Mouse (Mus musculus): ENCODE measurements around the gene Rbm19. TPM values are rescaled to one million over a fixed set of nuclear protein-coding genes. Genes with fewer than 3 reads are reported as not detected.

The Rbm19 gene
- polyA plus RNA-seq, 1 experiment from 2014 or later = 10.8 TPM

DNA sequence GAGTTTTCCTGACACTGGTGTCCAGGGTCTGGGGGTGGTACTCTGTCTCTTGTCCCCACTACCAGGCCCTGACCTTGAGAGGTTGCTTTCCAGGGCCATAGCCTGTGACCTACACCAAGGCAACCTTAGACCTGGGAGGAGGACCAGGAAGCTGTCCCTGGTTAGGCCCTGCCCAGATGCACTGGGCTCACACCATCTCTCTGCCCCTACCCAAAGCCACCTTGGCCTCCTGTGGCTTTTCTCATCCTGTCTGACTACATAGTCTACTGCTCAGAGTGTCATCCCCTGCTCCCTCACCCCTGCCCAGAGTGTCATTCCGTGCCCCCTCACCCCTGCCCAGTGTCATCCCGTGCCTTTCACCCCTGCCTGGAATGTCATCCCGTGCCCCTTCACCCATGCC, 19.6 kb downstream of the Rbm19 start:
- WGBS = 59% methylated on average over 3 of the region's 3 CpGs
- DNase-seq (ENCODE audit: low spot score) (no peak), ATAC-seq (ENCODE audit: low FRiP score, low TSS enrichment) (no peak)
- no peaks in the 10 kb centered on the region for H3K27me3 ChIP-seq (ENCODE audit: control insufficient read depth, insufficient read depth, low read length)
- H3K4me2 ChIP-seq (replicated peaks; ENCODE audit: low read depth) = no peak overlapping the region
- H3K4me1 ChIP-seq (replicated peaks; ENCODE audit: control insufficient read depth, insufficient read depth) = no peaks in the 10 kb centered on the region
- no peak overlapping the region for H3K27ac ChIP-seq (replicated peaks)
- H3K36me3 ChIP-seq (ENCODE audit: control insufficient read depth, insufficient read depth, low read length) = peaks cover 4% of the 10 kb centered on the region; the same call in 1 of the 2 replicates
- no peak overlapping the region for H3K4me3 ChIP-seq (ENCODE audit: low read depth, low read length)
- TF ChIP-seq EP300 (optimal IDR thresholded peaks at IDR 0.05) = no peak
- no peak for TF ChIP-seq CTCF (IDR thresholded peaks at IDR 0.05; ENCODE audit: low read depth)
- H3K9me3 ChIP-seq (ENCODE audit: control insufficient read depth, low read length) = no peaks in the 10 kb centered on the region
- H3K9ac ChIP-seq (ENCODE audit: low read length) = no peak overlapping the region

DNA sequence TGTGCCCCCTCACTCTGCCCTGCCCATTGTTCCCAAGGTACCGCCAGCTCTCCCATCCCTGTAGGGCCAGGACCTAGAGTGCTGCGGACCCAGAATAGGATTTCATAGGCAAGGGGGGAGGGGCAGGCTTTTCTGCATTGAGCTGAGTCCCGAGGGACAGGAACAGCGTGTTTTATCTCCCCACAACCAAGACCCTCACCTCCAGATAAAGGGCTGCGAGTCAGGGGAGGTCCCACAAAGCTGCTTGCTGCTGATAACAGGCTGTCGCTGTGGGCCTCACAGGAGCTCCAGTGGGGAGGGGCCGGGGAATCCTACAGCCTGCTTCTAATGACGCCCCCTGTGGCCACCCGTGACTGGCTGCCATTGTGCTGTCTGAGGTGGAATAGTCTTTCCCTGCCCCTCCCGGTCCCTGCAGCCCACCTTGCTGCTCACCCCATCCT, 20.0 kb downstream of the Rbm19 start:
- no peaks in the 10 kb centered on the region for H3K4me1 ChIP-seq (replicated peaks; ENCODE audit: control insufficient read depth, insufficient read depth)
- 48% methylated on average over 9 of the region's 10 CpGs for whole genome bisulfite sequencing
- H3K36me3 ChIP-seq (ENCODE audit: control insufficient read depth, insufficient read depth, low read length) = peaks cover 2% of the 10 kb centered on the region
- no peaks in the 10 kb centered on the region for H3K9me3 ChIP-seq (ENCODE audit: control insufficient read depth, low read length)
- no peak overlapping the region for H3K4me3 ChIP-seq (ENCODE audit: low read depth, low read length)
- no peak overlapping the region for H3K4me2 ChIP-seq (replicated peaks; ENCODE audit: low read depth)
- no peak for ATAC-seq (ENCODE audit: low FRiP score, low TSS enrichment)
- H3K27ac ChIP-seq (replicated peaks) = no peak overlapping the region
- DNase-seq (ENCODE audit: low spot score) = no peak
- no peak for TF ChIP-seq CTCF (IDR thresholded peaks at IDR 0.05; ENCODE audit: low read depth)
- no peak for TF ChIP-seq EP300 (optimal IDR thresholded peaks at IDR 0.05)
- H3K9ac ChIP-seq (ENCODE audit: low read length) = no peak overlapping the region
- no peaks in the 10 kb centered on the region for H3K27me3 ChIP-seq (ENCODE audit: control insufficient read depth, insufficient read depth, low read length)

DNA sequence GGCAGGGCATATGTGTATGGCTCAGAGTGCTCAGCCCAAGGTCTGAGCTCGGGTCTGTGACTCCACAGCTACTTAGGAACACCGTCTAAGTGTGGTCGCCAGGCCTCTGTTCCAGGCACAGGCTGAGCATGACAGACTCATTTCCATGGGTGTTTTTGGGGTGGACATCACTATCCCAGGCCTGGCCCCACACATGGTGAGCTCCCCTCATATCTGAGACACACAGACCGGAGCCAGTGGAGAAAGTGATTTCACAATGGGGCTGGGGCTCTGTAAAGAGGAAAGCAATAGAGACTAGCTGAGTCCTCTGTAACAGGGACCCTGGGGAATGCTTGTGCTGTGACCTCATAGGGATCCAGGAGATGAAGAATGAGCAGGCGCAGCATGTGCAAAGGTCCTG, 20.8 kb downstream of the Rbm19 start:
- DNase-seq (ENCODE audit: low spot score) = no peak
- peaks cover 5% of the 10 kb centered on the region for H3K36me3 ChIP-seq (ENCODE audit: control insufficient read depth, insufficient read depth, low read length)
- no peak for ATAC-seq (ENCODE audit: low FRiP score, low TSS enrichment)
- no peak overlapping the region for H3K4me3 ChIP-seq (ENCODE audit: low read depth, low read length)
- H3K9me3 ChIP-seq (ENCODE audit: control insufficient read depth, low read length) = no peaks in the 10 kb centered on the region
- TF ChIP-seq CTCF (IDR thresholded peaks at IDR 0.05; ENCODE audit: low read depth) (no peak), EP300 (optimal IDR thresholded peaks at IDR 0.05) (no peak)
- H3K9ac ChIP-seq (ENCODE audit: low read length) = no peak overlapping the region
- no peak overlapping the region for H3K4me2 ChIP-seq (replicated peaks; ENCODE audit: low read depth)
- H3K27me3 ChIP-seq (ENCODE audit: control insufficient read depth, insufficient read depth, low read length) = no peaks in the 10 kb centered on the region
- no peak overlapping the region for H3K27ac ChIP-seq (replicated peaks)
- H3K4me1 ChIP-seq (replicated peaks; ENCODE audit: control insufficient read depth, insufficient read depth) = no peaks in the 10 kb centered on the region
- WGBS = 97% methylated on average over 5 of the region's 5 CpGs

DNA sequence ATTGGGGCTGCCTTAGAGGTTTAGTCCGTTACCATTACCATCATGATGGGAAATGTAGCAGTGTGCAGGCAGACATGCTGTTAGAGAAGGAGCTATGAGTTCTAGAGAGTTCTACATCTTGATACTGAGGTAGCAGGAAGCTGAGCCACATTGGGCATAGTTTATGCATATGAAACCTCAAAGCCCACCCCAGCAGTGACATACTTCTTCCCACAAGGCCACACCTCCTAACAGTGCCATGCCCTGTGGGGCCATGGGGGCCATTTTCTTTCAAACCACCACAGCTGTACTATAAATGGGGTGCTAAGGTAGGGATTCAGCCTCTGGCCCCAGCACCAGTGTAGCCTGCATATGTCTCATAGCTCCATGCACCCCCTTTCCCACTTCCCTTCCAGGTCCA, 21.6 kb downstream of the Rbm19 start:
- TF ChIP-seq EP300 (optimal IDR thresholded peaks at IDR 0.05) (no peak), CTCF (IDR thresholded peaks at IDR 0.05; ENCODE audit: low read depth) (no peak)
- Histone ChIP-seq H3K4me2 (replicated peaks; ENCODE audit: low read depth) (no peak overlapping the region), H3K4me3 (ENCODE audit: low read depth, low read length) (no peak overlapping the region), H3K27me3 (ENCODE audit: control insufficient read depth, insufficient read depth, low read length) (no peaks in the 10 kb centered on the region), H3K9me3 (ENCODE audit: control insufficient read depth, low read length) (no peaks in the 10 kb centered on the region), H3K4me1 (replicated peaks; ENCODE audit: control insufficient read depth, insufficient read depth) (no peaks in the 10 kb centered on the region), H3K36me3 (ENCODE audit: control insufficient read depth, insufficient read depth, low read length) (peaks cover 6% of the 10 kb centered on the region), H3K27ac (replicated peaks) (no peak overlapping the region), H3K9ac (ENCODE audit: low read length) (no peak overlapping the region)
- ATAC-seq (ENCODE audit: low FRiP score, low TSS enrichment) (no peak), DNase-seq (ENCODE audit: low spot score) (no peak)
- WGBS = 94% methylated on average over 1 of the region's 1 CpGs

DNA sequence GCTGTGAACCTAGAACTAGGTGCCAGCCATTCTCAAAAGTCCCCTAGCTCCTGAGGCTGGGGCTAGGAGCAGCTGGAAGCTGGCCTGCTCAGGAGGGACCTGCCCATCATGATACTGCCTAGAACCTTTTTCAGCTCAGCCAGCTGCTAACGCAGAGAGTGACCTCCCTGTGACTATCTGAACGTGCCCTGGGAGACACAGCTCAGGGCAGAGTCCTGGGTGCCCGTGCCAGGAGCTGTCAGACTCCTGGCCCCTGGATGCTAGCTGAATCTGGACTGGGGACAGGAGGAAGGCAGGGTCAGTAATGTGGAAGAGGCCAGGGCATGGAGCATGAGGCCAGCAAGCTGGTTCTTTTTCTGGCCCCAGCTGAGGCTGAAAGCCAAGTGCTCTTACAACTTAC, 22.1 kb downstream of the Rbm19 start:
- Histone ChIP-seq H3K36me3 (ENCODE audit: control insufficient read depth, insufficient read depth, low read length) (peaks cover 6% of the 10 kb centered on the region), H3K4me3 (ENCODE audit: low read depth, low read length) (no peak overlapping the region), H3K9ac (ENCODE audit: low read length) (no peak overlapping the region), H3K27ac (replicated peaks) (no peak overlapping the region), H3K4me2 (replicated peaks; ENCODE audit: low read depth) (no peak overlapping the region), H3K27me3 (ENCODE audit: control insufficient read depth, insufficient read depth, low read length) (no peaks in the 10 kb centered on the region), H3K4me1 (replicated peaks; ENCODE audit: control insufficient read depth, insufficient read depth) (no peaks in the 10 kb centered on the region), H3K9me3 (ENCODE audit: control insufficient read depth, low read length) (no peaks in the 10 kb centered on the region)
- ATAC-seq (ENCODE audit: low FRiP score, low TSS enrichment) = no peak
- no peak for DNase-seq (ENCODE audit: low spot score)
- 92% methylated on average over 3 of the region's 3 CpGs for WGBS
- TF ChIP-seq CTCF (IDR thresholded peaks at IDR 0.05; ENCODE audit: low read depth) (no peak), EP300 (optimal IDR thresholded peaks at IDR 0.05) (no peak)

DNA sequence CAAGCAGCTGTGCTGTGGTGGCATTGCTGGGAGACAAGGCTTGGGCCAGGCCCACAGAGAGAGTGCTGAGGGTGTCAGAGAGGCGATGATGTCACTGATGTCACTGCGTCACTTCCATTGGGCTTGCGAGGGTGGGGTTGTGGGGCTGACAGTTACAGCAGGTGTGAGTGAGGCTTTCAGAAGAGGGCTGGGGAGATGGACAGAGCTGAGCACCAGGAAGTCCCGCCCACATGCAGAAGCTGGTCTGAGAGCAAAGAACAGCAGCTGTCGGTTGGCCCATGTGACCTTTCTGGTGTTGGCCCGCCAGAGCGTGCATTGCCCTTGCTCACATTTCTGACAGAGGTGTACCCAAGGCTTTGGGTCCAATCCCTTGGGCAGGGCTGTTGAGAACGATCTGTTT, 23.0 kb downstream of the Rbm19 start:
- H3K27me3 ChIP-seq (ENCODE audit: control insufficient read depth, insufficient read depth, low read length) = no peaks in the 10 kb centered on the region
- H3K9ac ChIP-seq (ENCODE audit: low read length) = no peak overlapping the region
- TF ChIP-seq CTCF (IDR thresholded peaks at IDR 0.05; ENCODE audit: low read depth) (no peak), EP300 (optimal IDR thresholded peaks at IDR 0.05) (no peak)
- H3K4me2 ChIP-seq (replicated peaks; ENCODE audit: low read depth) = no peak overlapping the region
- no peak overlapping the region for H3K4me3 ChIP-seq (ENCODE audit: low read depth, low read length)
- H3K27ac ChIP-seq (replicated peaks) = no peak overlapping the region
- no peaks in the 10 kb centered on the region for H3K9me3 ChIP-seq (ENCODE audit: control insufficient read depth, low read length)
- H3K36me3 ChIP-seq (ENCODE audit: control insufficient read depth, insufficient read depth, low read length) = peaks cover 8% of the 10 kb centered on the region
- 68% methylated on average over 8 of the region's 8 CpGs for WGBS
- DNase-seq (ENCODE audit: low spot score) = no peak
- ATAC-seq (ENCODE audit: low FRiP score, low TSS enrichment) = no peak
- H3K4me1 ChIP-seq (replicated peaks; ENCODE audit: control insufficient read depth, insufficient read depth) = no peaks in the 10 kb centered on the region

Data from stomach, postnatal 0 days (tissue).